Mouse (Mus musculus) heart, embryonic 15.5 days (tissue): ENCODE results near the gene Ift57. TPM values are rescaled to one million over a fixed set of nuclear protein-coding genes. Genes with fewer than 3 reads are reported as not detected.

Experiments used
- ATAC-seq: fragments of 200-750 bp; cut with Nextera tagmentation; replicated peaks from 2 replicates; pipeline ENCODE4 v1.8.0; 2017; ENCODE audit warnings: low read depth, moderate TSS enrichment; ENCODE audit not compliant: insufficient number of reproducible peaks, insufficient read depth, low FRiP score
- H3K27ac ChIP-seq: fragments of 300-500 bp; sonication (generic); 2 replicates; pipeline ENCODE4 v1.5.1; 2015; ENCODE audit warnings: mild to moderate bottlenecking, inconsistent platforms
- H3K27me3 ChIP-seq: fragments of 300-500 bp; sonication (generic); 2 replicates; pipeline ENCODE4 v1.6.1; 2015; ENCODE audit warnings: inconsistent platforms
- H3K36me3 ChIP-seq: fragments of 300-500 bp; sonication (generic); 2 replicates; pipeline ENCODE4 v1.6.1; 2015; ENCODE audit warnings: mild to moderate bottlenecking, inconsistent platforms
- H3K4me1 ChIP-seq: fragments of 300-500 bp; sonication (generic); replicated peaks from 2 replicates; pipeline ENCODE4 v1.6.1; 2015; ENCODE audit warnings: inconsistent platforms
- H3K4me2 ChIP-seq: fragments of 300-500 bp; sonication (generic); 2 replicates; pipeline ENCODE4 v1.6.1; 2015; ENCODE audit warnings: inconsistent platforms, mild to moderate bottlenecking, moderate library complexity
- H3K4me3 ChIP-seq: fragments of 300-500 bp; sonication (generic); 2 replicates; pipeline ENCODE4 v1.5.1; 2015; ENCODE audit warnings: mild to moderate bottlenecking, inconsistent platforms
- H3K9ac ChIP-seq: fragments of 300-500 bp; sonication (generic); 2 replicates; pipeline ENCODE4 v1.6.1; 2015; ENCODE audit warnings: mild to moderate bottlenecking, inconsistent platforms
- H3K9me3 ChIP-seq: fragments of 300-500 bp; sonication (generic); replicated peaks from 2 replicates; pipeline ENCODE4 v1.6.1; 2016; ENCODE audit warnings: inconsistent platforms
- WGBS: fragments of 180-500 bp; shearing (Covaris S2); methylation state at CpG from one replicate; pipeline ENCODE4 v1.1.7; 2015; ENCODE audit warnings: mixed read lengths; 5-methylcytosine and 5-hydroxymethylcytosine counted together
- polyA plus RNA-seq: library from polyadenylated mRNA; unstranded; fragments of >200 nt; fragmentation: Nextera tagmentation; extraction: Ambion mirVana; gene quantifications from 2 replicates; pipeline ENCODE4 v1.2.1, GENCODE M21; 2015

Ift57 gene
- polyA plus RNA-seq, 1 experiment from 2014 or later = 20.3 TPM

- no peaks in the 10 kb centered on the region for H3K4me1 ChIP-seq
- H3K4me2 ChIP-seq = no peak overlapping the region
These were observed 112.9 kb downstream of the Ift57 start for GRCm38 (mm10) chr16:49811897-49812296.

GRCm38 (mm10) chr16:49812821-49813616 lies 114.0 kb downstream of the Ift57 start:
- H3K27ac ChIP-seq = no peak overlapping the region
- ATAC-seq = no peak
- H3K4me2 ChIP-seq = no peak overlapping the region
- no peaks in the 10 kb centered on the region for H3K36me3 ChIP-seq
- H3K9me3 ChIP-seq = no peaks in the 10 kb centered on the region
- H3K4me1 ChIP-seq = no peaks in the 10 kb centered on the region
- H3K27me3 ChIP-seq = no peaks in the 10 kb centered on the region
- H3K9ac ChIP-seq = no peak overlapping the region
- no peak overlapping the region for H3K4me3 ChIP-seq
- WGBS = 73% methylated on average over 10 of the region's 10 CpGs

More at GRCm38 (mm10) chr16:49811897-49812296, 112.9 kb downstream of the Ift57 start:
- Histone ChIP-seq H3K27me3 (no peaks in the 10 kb centered on the region), H3K9me3 (no peaks in the 10 kb centered on the region), H3K9ac (no peak overlapping the region), H3K36me3 (no peaks in the 10 kb centered on the region), H3K4me3 (no peak overlapping the region), H3K27ac (no peak overlapping the region)
- no peak for ATAC-seq
- 82% methylated on average over 2 of the region's 2 CpGs for WGBS

- ATAC-seq = no peak
- no peak overlapping the region for H3K4me2 ChIP-seq
These were observed 115.4 kb downstream of the Ift57 start for GRCm38 (mm10) chr16:49814419-49814818.

More at GRCm38 (mm10) chr16:49814419-49814818, 115.4 kb downstream of the Ift57 start:
- 60% methylated on average over 4 of the region's 4 CpGs for WGBS
- H3K9me3 ChIP-seq = no peaks in the 10 kb centered on the region
- no peak overlapping the region for H3K9ac ChIP-seq
- no peaks in the 10 kb centered on the region for H3K27me3 ChIP-seq
- H3K36me3 ChIP-seq = no peaks in the 10 kb centered on the region
- no peak overlapping the region for H3K4me3 ChIP-seq
- no peak overlapping the region for H3K27ac ChIP-seq
- H3K4me1 ChIP-seq = no peaks in the 10 kb centered on the region

Other genes starting within 250 kb of the Ift57 start
- 66.8 and 77.7 TPM in 2 replicates for gene Cd47, start 101.3 kb downstream of the Ift57 start, polyA plus RNA-seq